Mouse (Mus musculus): ENCODE data around the gene Cyb5d1. TPM values are rescaled to one million over a fixed set of nuclear protein-coding genes. Genes with fewer than 3 reads are reported as not detected.
"Not testable (repeated sequence)": the region's sequence is repeated elsewhere in the genome, so short reads cannot be mapped to it uniquely, and the experiment has no call there.

Cyb5d1 gene
- total RNA-seq, 2 experiments from 2014 or later, result 16.2 to 41.7 TPM

DNA sequence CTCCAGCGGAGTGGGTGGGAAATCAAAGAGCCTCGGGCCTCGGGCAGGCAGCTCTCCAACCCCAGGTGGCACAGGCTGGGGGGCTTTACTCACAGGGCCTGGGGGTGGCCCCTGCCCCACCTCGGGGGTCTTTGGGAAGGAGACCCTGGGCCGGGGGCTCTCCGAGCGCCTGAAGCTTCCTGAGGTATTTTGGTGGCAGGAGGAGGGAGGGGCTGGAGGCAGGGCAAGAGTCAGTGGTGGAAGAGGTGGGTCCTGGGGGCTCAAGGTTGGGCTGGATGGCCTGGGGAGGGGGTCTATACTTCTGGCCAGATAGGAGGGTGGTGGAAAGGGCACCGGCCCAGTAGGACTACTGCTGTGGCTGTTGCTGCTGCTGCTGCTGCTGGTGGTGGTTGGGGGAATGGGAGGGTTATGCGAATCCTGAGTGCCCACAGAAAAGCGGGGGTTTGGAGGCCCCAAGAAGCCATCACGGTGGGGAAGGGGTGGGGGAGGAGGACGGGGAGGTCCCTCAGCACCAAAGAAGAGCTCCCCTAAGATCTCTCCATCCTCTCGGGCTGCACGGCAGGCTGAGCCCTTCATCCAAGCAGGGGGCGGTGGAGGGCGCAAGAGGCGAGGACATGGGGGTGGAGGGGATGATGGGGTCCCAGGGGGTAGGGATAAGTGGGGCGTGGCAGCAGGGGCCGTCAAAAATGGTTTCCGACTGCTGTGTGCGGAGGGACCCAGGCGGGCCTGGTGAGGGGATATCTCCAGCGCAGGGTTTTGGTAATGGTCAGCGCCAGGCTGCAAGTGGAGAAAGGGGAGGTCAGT, 10.2 kb upstream of the Cyb5d1 start:
- no peak for ATAC-seq (replicated peaks; ENCODE audit: low FRiP score, low TSS enrichment, poor library complexity, severe bottlenecking)

DNA sequence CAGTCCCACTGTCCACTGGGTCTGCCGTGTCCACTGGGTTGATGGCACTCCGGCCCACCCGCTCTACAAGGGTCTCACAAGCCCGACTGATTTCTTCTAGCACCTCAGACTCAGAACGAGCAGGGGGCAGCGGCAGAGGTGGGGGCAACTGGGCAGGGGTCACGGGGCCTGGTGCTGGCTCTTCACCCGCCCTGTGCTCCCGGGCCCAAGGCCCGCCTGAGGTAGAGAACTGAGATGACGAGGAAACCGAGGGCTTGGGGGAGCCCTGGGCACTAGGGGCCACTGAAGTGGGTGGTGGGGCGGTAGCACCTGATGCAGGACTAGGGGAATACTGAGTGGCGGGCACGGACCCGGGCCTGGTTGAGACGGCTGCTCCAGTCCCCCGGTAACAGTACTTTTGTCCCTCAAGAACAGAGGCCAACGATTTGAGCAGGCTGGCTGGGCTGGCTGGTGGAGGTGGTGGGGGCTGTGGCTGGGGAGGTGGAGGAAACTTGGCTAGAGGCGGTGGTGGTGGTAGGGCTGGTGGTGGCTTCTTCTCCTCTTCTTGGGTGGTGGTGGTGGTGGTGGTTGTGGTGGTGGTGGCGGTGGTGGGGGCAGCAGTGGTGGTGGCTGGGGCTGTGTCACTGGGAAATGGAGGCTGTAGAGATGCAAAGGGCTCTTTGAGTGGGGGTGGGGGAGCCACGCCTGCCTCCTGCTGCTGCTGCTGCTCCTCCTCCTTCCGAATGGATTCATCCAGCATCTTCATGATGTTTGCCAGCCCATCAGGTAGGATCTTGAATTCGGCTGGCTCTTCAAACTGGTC, 9.4 kb upstream of the Cyb5d1 start:
- no peak for ATAC-seq (replicated peaks; ENCODE audit: low FRiP score, low TSS enrichment, poor library complexity, severe bottlenecking)

DNA sequence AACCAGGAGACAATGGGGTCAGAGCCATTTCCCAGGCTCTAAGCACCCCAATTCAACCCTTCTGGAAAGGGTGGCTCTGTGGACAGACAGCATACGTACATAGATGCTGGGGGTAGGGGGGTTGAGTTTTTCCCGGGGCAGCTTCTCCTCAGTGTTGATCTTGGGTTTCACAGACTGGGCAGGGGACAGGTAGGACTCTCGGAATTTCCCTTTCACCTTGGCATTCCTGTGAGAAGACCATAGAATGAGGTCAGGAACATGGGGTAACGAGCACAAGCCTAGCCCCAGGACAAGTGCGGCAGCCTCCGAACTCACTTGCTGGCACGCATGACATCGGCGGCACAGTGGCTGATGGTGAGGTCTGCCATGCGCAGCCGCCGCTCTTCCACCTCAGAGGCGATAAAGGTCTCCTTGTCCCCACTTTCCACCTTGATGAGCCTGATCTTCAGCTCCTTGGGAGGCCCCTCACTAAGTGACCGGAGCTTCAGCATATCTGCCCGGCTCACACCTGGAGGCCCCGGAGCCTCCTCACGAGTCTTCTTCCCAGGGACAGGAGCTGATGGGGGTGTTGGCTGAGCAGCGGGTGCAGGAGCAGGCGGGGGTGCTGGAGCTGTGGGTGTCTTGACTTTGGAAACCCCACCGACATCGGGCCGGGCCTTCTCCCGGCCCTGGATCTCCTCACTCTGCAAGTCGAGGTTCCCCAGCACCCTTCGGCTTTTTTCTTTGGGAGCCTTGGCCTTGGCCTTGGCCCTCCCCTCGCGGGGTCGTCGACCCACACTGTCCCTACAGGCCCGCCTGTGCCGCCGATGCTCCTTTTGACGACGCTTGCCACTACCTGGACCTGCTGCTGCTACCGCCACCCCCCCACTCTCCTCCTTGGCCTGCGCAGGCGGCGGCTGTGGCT, 8.5 kb upstream of the Cyb5d1 start:
- ATAC-seq (replicated peaks; ENCODE audit: low FRiP score, low TSS enrichment, poor library complexity, severe bottlenecking), result no peak

DNA sequence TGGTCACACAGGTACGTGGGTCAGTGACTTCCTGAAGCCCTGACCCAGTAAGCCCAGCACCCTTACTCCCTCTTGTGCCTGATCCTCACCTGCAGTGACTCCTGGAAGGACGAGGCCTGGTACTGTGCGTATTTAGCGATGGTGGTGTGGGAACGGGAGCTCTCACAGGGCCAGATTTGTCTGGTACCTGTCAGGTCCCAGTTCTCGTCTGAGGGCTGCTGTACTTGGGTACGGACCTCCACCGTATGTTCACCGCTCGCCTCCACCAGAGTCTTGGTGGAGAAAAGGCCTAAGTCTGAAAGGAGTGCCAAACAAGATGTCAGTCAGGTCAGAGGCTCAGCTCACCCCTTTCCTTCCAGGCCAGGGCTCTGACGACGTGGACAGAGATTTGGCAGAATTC, 6.6 kb upstream of the Cyb5d1 start:
- ATAC-seq (replicated peaks; ENCODE audit: low FRiP score, low TSS enrichment, poor library complexity, severe bottlenecking), result no peak

DNA sequence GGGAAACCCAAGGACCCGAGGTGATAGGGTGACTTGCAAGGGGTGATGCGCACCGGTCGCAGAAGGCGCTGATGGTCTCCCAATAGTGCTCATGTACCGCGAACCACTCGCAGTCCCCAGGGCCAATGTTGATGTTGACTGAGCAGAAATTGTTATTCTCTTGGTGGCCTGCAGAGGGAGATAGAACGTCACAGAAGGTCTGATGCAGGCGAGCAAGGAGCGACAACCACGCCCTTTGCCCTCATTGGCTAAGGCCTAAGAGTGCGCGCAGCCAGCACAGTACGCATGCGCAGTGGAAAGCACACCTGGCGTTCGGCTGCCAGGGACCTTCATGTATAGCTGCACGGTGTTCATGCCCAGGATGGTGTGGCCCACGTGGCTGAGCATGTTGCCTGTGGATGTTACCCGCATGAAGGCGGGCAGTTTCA, 5.8 kb upstream of the Cyb5d1 start:
- ATAC-seq (replicated peaks; ENCODE audit: low FRiP score, low TSS enrichment, poor library complexity, severe bottlenecking), result peak; percentile 77

DNA sequence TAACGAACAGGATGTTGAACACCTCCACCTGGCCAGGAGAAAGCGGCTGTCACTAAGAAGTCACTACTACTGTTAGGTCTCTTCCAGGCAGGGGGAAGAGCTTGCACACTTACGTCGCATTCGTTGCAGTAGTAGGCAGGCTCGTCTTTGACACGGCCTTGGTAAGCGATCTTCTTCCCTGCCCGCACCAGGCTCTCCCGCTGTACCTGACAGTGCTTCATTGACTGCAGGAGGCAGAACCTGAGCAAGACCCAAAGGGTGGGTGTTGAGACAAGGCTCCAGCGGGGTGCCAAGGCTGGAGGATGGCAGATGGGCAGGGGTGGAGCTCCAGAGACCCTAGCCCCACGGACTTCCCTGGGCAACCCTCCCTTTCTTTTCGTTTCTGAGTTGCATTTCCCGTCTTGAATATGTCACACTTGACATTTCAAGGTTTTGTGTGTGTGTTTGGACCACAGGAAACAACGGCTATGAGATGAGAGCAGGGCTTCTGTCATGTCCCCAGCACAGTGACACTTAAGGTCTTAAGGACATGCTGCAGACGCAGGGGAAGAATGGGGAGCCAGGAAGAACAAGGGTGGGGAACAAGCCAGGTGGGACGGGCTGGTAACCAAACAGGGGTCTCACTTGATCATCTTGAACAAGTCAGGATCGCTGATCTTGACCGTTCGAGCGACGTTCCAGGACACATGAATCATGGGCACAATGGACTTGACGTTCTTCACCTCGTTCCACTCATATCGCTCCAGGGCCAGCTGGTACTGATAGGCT, 4.8 kb upstream of the Cyb5d1 start:
- ATAC-seq (replicated peaks; ENCODE audit: low FRiP score, low TSS enrichment, poor library complexity, severe bottlenecking), result no peak

DNA sequence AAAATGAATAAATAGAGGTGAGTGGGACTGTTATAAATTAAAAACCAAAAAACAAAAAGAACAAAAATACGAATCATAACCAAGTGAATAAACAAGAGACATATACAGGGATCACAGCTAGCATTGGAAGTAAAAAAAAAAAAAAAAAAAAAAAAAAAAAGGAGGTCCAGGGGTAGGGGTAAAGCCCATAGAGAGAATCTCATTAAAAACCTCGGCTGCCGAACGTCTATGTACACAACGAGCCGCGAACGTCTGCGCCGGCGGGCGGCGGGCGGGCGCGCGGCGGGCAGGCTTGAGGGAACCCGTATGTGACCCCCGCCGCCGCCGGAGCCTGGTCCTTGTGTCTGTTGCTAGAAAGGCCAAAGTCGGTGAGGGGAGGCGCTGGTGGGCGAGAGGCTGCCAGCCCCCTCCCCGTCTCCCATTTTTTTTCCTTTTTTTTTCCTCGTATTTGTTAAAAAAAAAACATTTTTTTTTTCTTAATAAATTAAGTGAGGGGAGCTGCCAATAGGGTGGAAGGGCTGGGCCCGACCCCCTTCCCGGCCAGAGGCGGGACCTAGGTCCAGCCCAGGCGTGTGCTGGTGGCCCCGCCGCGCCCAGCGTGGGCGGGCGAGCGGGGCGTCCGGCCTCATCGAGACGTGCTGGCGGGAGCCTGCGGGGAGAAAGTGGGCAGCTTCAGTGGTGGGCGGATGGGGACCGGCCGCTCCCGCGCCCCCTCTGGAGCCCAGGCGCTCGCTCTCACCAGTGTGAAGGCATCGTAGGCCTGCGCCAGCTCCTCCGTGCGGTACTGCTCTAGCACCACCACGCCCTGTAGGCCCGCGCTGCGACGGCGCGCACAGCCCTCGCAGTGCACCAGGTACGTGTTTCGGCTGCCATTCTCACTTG, 4.0 kb upstream of the Cyb5d1 start:
- no peak for ATAC-seq (replicated peaks; ENCODE audit: low FRiP score, low TSS enrichment, poor library complexity, severe bottlenecking)

DNA sequence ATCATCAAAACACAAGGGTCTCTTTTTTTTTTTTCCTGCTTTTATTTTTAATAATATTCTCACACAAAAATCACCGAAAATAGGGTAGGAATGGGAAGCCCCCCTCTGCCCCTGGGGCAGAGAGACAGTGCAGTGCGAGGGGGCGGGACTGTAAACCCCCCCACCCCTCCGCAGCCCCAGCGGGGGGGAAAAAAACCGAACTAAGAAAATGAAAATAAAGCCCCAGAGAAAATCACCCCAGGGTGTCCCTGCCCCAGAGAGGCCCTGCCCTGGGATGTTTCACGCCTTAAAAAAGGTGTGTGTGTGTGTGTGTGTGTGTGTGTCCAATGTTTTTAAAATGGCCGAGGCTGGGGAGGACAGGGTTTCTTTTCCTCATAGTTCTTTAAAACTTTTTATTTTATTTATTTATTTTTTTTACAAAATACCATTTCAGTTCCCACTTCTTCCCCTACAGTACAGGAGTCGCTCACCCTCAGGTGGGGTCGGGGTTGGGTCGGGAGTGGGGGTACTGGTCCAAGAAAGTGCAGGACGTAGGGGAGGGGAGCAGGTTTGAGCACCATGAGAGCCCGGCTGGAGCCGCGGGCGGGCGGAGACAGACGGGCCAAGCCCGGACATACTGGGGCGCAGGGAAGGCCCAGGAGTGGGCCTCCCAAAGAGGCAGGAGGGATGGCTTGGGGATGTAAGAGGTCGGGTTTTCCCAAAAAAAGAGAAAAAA, 3.2 kb upstream of the Cyb5d1 start:
- ATAC-seq (replicated peaks; ENCODE audit: low FRiP score, low TSS enrichment, poor library complexity, severe bottlenecking), result no peak

DNA sequence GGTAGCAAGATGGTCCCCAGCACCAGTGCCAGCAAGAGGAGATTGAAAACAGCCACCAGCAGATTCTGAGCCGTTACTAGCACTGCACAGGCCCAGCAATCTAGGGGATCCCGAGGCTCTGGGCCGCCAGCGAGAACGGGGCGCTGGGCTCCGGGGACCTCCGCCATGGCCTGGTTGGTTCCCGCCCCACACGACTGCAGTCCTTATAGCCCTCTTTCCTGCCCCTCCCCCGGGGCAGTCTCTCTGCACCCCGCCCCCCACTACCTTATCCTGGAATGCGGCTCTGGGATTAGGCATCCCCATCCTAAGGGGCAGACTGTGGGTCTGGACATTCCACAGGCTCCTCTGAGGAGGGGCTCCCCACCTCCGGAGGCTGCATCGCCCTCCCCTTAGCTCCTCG, 2.6 kb upstream of the Cyb5d1 start, which contains the start of gene Tmem88:
Gene Tmem88, minus strand, starts transcription at position 176 of the 400 bp plus-strand sequence.
- ATAC-seq (replicated peaks; ENCODE audit: low FRiP score, low TSS enrichment, poor library complexity, severe bottlenecking), result no peak

DNA sequence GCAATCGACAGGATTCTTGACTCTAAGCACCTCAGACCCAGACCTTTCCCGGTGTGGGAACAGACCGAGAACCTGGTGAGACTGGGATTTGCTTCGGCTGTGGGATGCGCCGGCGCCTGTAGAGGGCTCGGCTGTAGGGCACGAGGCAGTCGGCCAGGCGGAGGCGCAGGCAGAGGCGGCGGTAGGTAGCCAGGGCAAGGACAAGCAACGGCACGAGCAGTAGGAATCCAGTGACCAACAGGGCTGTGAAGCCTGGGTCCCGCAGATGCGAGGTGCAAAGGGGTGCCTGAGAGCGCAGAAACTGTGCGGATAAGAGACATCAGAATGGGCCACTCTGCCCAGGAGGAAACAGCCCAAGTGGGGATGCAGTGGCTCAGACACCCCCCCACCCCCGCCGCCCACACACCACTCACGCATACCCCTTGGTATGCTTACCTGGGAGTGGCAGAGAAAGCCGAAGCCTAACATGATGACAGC, 2.2 kb upstream of the Cyb5d1 start:
- ATAC-seq (replicated peaks; ENCODE audit: low FRiP score, low TSS enrichment, poor library complexity, severe bottlenecking), result no peak

DNA sequence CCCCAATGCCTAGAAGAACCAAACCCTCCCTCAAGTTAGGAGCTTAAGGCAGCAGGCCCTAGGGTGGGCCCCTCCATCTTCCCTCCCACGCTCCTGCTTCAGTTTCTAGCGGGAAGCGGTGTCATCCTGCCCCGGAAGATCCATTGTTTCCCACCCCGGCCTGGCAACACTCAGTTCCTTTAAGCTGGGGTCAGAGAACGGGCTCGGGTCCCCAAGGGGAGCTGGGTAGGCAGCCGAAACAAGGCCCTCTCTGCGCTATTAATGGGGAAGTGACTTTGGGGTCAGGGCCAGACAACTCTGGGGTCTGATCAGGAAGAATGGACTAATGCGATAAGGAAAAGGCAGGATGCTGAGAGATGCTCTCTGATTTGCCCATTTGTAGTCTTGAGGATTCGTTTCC, 1.3 kb upstream of the Cyb5d1 start:
- no peak for ATAC-seq (replicated peaks; ENCODE audit: low FRiP score, low TSS enrichment, poor library complexity, severe bottlenecking)

DNA sequence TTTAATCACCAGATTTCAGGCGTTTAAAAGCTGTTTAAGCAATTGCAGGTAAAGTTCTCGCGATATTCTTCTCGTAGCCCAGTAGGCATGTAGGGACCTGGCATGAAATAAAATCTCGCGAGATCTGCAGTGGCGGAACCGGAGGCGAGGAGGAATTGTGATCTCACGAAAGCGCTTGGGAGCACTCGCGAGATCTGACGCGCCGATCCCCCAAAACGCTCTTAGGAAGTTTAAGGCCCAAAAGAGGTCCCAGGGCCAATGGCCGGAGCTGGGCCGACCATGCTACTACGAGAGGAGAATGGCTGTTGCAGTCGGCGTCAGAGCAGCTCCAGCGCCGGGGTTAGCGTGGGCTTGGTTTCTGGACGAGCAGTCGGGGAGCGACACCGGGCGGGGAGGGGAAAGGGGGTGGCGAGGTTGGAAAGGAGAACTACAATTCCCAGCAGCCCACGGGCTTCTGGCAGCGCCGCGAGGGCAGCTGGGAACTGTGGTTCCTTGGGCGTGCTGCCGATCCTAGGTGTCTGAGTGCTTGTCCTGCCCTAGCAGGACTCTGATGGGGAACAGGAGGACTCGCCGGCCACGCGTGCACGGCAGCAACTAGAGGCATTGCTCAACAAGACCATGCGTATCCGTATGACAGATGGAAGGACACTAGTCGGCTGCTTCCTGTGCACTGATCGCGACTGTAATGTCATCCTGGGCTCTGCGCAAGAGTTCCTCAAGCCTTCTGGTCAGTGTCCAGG, 373 bp upstream of the Cyb5d1 start:
- ATAC-seq (replicated peaks; ENCODE audit: low FRiP score, low TSS enrichment, poor library complexity, severe bottlenecking), result peak; percentile 81

DNA sequence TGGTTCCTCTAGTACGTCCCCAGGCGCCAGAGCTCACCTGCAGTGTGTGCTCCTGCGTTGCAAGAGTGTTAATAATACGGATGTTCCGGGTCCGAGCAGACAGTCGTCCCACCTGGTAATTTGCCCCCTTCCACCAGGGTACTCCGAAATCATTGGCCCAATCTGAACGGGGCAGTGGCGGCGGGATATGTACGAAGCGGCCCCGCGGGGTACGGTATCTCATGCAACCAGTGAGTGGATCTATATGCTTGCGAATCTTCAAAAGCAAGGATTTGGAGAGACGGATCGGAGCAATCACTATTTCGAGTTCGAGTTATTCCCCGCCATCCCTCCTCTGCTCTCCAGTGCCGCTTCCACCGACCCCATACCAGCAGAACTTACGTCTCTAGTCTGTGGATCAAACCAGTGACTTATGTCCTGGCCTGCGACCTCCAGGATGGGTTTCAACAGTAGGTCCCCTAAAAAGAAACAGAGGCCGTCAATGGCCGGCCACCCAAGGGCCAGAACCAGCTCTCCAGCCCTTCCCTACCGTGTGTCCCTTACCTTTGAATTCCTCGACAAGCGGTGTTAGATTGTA, 752 bp downstream of the Cyb5d1 start:
- ATAC-seq (replicated peaks; ENCODE audit: low FRiP score, low TSS enrichment, poor library complexity, severe bottlenecking), result not testable (repeated sequence)

DNA sequence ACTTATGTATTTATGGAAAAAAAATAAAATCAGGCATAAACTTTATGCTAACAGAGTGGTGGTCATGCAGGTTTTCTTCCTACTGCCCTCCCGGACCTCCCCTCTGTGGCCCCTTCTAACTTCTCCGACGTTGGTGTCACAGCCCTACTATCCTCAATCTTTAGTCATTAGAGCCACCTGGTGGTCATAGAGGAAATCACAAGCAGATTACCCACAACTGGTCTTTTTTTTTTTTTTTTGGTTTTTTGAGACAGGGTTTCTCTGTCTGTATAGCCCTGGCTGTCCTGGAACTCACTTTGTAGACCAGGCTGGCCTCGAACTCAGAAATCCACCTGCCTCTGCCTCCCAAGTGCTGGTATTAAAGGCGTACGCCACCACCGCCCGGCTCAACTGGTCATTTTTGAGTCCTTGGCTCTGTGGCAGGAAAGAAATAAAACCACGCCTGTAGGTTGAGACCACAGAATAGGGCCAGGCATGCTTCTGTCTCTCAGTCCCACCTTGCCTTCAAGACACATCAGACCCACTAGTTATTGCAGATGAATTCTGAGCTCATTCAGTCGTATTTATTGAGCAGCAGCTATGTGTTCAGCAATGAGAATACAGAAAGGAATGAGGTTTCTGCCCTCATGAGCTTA, 4.9 kb downstream of the Cyb5d1 start:
- ATAC-seq (replicated peaks; ENCODE audit: low FRiP score, low TSS enrichment, poor library complexity, severe bottlenecking), result 0 out of 2 replicates have a peak, but pooled peaks have one; percentile 42

DNA sequence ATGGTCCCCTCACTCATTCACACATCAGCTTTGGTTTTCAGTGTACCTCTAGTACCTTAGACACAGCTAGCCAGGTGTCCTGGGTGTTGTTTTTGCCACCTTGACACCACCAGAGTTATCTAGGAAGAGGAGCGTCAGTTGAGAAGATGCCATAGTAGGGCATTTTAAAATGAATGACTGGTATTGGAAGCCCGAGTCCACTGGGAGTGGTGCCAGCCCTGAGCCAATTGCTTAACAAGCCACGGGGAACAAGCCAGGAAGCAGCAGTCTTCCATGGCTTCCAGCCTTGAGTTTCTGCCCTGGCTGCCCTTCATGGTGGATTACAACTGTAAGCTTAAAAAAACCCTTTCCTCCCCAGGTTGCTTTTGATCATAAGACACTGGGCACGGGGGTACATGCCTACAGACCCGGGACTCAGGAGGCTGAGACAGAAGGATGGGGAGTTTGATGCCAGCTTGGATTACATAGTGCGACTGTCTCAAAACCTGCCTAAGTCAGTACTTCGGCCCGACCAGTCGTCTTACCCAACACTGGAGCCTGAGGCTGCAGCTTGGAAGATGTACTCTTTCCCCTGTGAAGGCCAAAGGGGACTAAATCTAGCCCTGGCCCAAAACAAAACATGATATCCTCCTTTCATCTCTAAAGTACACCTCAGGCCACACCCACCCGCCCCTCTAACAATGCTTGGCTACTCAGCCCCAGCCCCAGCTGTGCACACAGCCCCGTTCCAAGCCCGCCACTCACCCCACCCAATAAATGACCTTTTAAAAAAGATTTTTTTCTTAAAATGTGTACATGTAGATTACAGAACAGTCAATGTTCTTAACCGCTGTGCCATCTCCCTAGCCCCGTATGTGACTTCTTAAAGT, 5.7 kb downstream of the Cyb5d1 start:
- ATAC-seq (replicated peaks; ENCODE audit: low FRiP score, low TSS enrichment, poor library complexity, severe bottlenecking), result no peak
